Mouse (Mus musculus) cortical plate, adult 2 months (tissue): Measurements from ENCODE around the gene Tmem45b. TPM values are rescaled to one million over a fixed set of nuclear protein-coding genes. Genes with fewer than 3 reads are reported as not detected.

Experiments
- H3K27ac ChIP-seq: fragments of 200-500 bp; 2 replicates; pipeline ENCODE4 v1.5.1; 2012; ENCODE audit warnings: low read length, control low read depth, inconsistent platforms; ENCODE audit not compliant: insufficient read depth
- H3K4me1 ChIP-seq: fragments of 200-500 bp; 2 replicates; pipeline ENCODE4 v1.6.1; 2011; ENCODE audit warnings: low read length; ENCODE audit not compliant: control insufficient read depth, insufficient read depth
- H3K4me3 ChIP-seq: fragments of 200-500 bp; 2 replicates; pipeline ENCODE4 v1.5.1; 2011; ENCODE audit warnings: mild to moderate bottlenecking, low read length, control low read depth; ENCODE audit not compliant: insufficient read depth
- CTCF ChIP-seq: fragments of 200-500 bp; IDR thresholded peaks from 2 replicates; pipeline ENCODE4 v1.5.1; 2011; ENCODE audit warnings: mild to moderate bottlenecking, control low read depth, low read length; ENCODE audit not compliant: insufficient read depth; ENCODE audit errors: extremely low read depth
- POLR2A ChIP-seq: fragments of 200-500 bp; IDR thresholded peaks from 2 replicates; pipeline ENCODE4 v1.6.1; 2011; ENCODE audit warnings: mild to moderate bottlenecking, low read length, control low read depth; ENCODE audit not compliant: insufficient read depth; ENCODE audit errors: extremely low read depth
- polyA plus RNA-seq: library from polyadenylated mRNA; depleted of rRNA; stranded (reverse); fragments of >200 nt; gene quantifications from 2 replicates; pipeline ENCODE4 v1.2.3, GENCODE M21; 2012

Tmem45b gene
- polyA plus RNA-seq, 1 experiment, result 0.23 TPM

GRCm38 (mm10) chr9:31439341-31439740 is 24.9 kb downstream of the Tmem45b start:
- Histone ChIP-seq H3K4me3 (no peak overlapping the region), H3K27ac (no peak overlapping the region), H3K4me1 (no peaks in the 10 kb centered on the region)
- TF ChIP-seq CTCF (no peak), POLR2A (no peak)

GRCm38 (mm10) chr9:31438834-31439233 is 25.4 kb downstream of the Tmem45b start:
- Histone ChIP-seq H3K27ac (no peak overlapping the region), H3K4me3 (no peak overlapping the region), H3K4me1 (no peaks in the 10 kb centered on the region)
- TF ChIP-seq POLR2A (no peak), CTCF (no peak)

- no peak for TF ChIP-seq POLR2A
- TF ChIP-seq CTCF, result no peak
Measured at GRCm38 (mm10) chr9:31437861-31438260, 26.4 kb downstream of the Tmem45b start.

GRCm38 (mm10) chr9:31435415-31435814 is 28.8 kb downstream of the Tmem45b start:
- no peak overlapping the region for H3K27ac ChIP-seq
- no peak for TF ChIP-seq POLR2A
- TF ChIP-seq CTCF, result no peak
- H3K4me1 ChIP-seq, result no peaks in the 10 kb centered on the region
- H3K4me3 ChIP-seq, result no peak overlapping the region

More at GRCm38 (mm10) chr9:31437861-31438260, 26.4 kb downstream of the Tmem45b start:
- Histone ChIP-seq H3K4me3 (no peak overlapping the region), H3K27ac (no peak overlapping the region), H3K4me1 (no peaks in the 10 kb centered on the region)

- no peak for TF ChIP-seq POLR2A
- no peak for TF ChIP-seq CTCF
- Histone ChIP-seq H3K4me1 (no peaks in the 10 kb centered on the region), H3K4me3 (no peak overlapping the region), H3K27ac (no peak overlapping the region)
Measured at GRCm38 (mm10) chr9:31433431-31433830, 30.8 kb downstream of the Tmem45b start.

- H3K4me3 ChIP-seq, result no peak overlapping the region
- no peak overlapping the region for H3K27ac ChIP-seq
- H3K4me1 ChIP-seq, result no peaks in the 10 kb centered on the region
- TF ChIP-seq CTCF (no peak), POLR2A (no peak)
Measured at GRCm38 (mm10) chr9:31432336-31432975, 31.8 kb downstream of the Tmem45b start.

GRCm38 (mm10) chr9:31431751-31432150 is 32.5 kb downstream of the Tmem45b start:
- H3K4me3 ChIP-seq, result no peak overlapping the region
- no peak overlapping the region for H3K27ac ChIP-seq
- H3K4me1 ChIP-seq, result no peaks in the 10 kb centered on the region
- TF ChIP-seq POLR2A, result no peak
- TF ChIP-seq CTCF, result no peak

- TF ChIP-seq CTCF, result no peak
- no peak for TF ChIP-seq POLR2A
- H3K27ac ChIP-seq, result no peak overlapping the region
- H3K4me3 ChIP-seq, result no peak overlapping the region
- no peaks in the 10 kb centered on the region for H3K4me1 ChIP-seq
Measured at GRCm38 (mm10) chr9:31430011-31430410, 34.3 kb downstream of the Tmem45b start.

GRCm38 (mm10) chr9:31428971-31429370 is 35.3 kb downstream of the Tmem45b start:
- no peak for TF ChIP-seq CTCF
- TF ChIP-seq POLR2A, result no peak
- H3K4me1 ChIP-seq, result no peaks in the 10 kb centered on the region
- H3K27ac ChIP-seq, result no peak overlapping the region
- no peak overlapping the region for H3K4me3 ChIP-seq

- Histone ChIP-seq H3K27ac (no peak overlapping the region), H3K4me1 (no peaks in the 10 kb centered on the region), H3K4me3 (no peak overlapping the region)
- TF ChIP-seq CTCF (no peak), POLR2A (no peak)
Measured at GRCm38 (mm10) chr9:31422143-31422542, 42.1 kb downstream of the Tmem45b start.
